Mouse (Mus musculus): ENCODE data around the gene Fam53b. TPM values are rescaled to one million over a fixed set of nuclear protein-coding genes. Genes with fewer than 3 reads are reported as not detected.

Gene Fam53b
- total and polyA plus RNA-seq, 2 experiments from 2014 or later: 5.8 to 15.4 TPM

DNA sequence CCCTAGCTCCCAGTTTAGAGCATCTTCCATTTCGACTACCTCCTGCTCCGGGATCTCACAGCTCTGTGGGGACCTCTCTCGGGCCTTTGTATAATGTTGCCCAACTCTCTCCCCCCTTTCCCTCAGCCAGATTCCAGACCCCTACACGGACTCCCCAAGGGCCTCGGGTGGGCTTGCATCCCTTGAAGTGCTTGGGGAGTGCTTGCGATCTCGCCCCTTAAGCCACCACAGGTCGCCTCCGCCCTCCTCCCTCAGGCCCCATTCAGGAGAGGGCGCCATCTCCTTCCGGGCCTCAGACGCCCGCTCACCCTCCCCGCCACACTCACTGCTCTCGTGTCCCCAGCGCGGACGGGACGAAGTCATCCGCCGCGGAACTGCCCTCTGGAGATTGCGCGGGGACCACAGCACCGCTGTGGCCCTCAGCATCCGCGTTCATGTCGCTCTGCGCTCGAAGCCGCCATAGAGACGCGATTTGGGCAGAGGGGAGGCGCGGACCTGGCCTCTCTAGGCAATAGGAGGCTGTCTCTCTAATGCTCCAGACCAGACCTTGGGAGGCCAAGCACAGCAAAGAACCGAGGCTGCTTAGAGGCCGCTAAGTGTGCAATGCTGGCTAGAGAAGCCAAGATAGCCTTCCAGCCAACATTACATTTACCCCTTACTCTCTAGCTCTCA is 38.6 kb upstream of the Fam53b start, which contains the start of gene Eef1akmt2:
TSS of gene Eef1akmt2 (minus strand) at position 501 of the 672 bp plus-strand sequence.
- DNase-seq: peak; percentile 92
- Histone ChIP-seq H3K27me3 (ENCODE audit: insufficient read depth, low read length) (no peaks in the 10 kb centered on the region), H3K9me3 (ENCODE audit: low read length) (no peaks in the 10 kb centered on the region), H3K4me3 (ENCODE audit: low read depth, low read length) (peak within 1 kb of the TSS; percentile 75), H3K27ac (ENCODE audit: low read depth, low read length) (peak within 1 kb of the TSS; percentile 99), H3K9ac (peak within 1 kb of the TSS; percentile 96), H3K4me2 (ENCODE audit: low read depth) (peak within 1 kb of the TSS; percentile 43), H3K4me1 (ENCODE audit: insufficient read depth) (peaks cover 15% of the 10 kb centered on the region; the same call in 1 of the 2 replicates), H3K36me3 (ENCODE audit: insufficient read depth) (peaks cover 17% of the 10 kb centered on the region)
- WGBS: under 1% methylated on average over 35 of the region's 37 CpGs
- ATAC-seq: peak; percentile 97
- TF ChIP-seq CTCF (IDR thresholded peaks at IDR 0.05; ENCODE audit: low read depth): peak; percentile 56

DNA sequence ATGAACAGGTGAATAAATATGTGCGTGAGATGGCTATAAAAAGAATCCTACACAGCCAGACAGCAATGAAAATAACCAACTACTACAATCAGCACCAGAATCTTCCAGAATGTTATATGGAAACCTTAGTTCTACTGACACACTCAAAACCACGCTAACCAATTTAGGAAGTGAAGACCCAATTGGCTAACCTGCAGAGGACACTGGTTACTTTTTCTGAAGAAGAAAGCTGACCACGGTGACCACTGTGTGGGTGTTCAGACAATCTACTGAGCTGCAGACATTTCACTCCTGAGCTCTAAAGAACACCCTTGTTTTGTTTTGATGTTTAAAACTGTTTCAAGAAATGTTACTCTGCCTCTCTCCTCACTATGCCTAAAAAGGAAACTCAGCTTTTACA is 29.5 kb upstream of the Fam53b start:
- DNase-seq: no peak
- Histone ChIP-seq H3K9ac (no peak overlapping the region), H3K4me3 (ENCODE audit: low read depth, low read length) (no peak overlapping the region), H3K27me3 (ENCODE audit: insufficient read depth, low read length) (no peaks in the 10 kb centered on the region), H3K4me2 (ENCODE audit: low read depth) (no peak overlapping the region), H3K27ac (ENCODE audit: low read depth, low read length) (no peak overlapping the region), H3K4me1 (ENCODE audit: insufficient read depth) (no peaks in the 10 kb centered on the region), H3K36me3 (ENCODE audit: insufficient read depth) (0 out of 2 replicates have a peak, but pooled peaks cover 9% of the 10 kb centered on the region), H3K9me3 (ENCODE audit: low read length) (no peaks in the 10 kb centered on the region)
- 94% methylated on average over 3 of the region's 3 CpGs for WGBS
- TF ChIP-seq CTCF (IDR thresholded peaks at IDR 0.05; ENCODE audit: low read depth): no peak
- ATAC-seq: no peak

DNA sequence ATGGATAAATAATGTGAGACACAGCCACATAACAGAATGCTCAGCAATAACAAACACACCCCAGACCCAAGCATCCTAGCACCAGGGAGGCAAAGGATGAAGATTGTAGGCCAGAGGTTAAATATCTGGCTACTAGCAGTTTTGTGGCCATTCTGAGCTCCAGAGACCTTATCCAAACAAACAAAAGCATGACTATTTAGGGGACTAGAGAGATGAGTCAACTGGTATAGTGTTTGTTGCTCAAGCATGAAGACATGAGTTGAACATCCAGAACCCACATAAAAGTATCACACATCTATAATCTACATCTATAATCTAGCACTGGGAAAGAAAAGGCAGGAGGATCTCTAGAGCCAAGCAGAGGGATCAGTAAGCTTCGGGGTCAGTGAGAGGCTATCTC is 28.8 kb upstream of the Fam53b start:
- H3K4me2 ChIP-seq (ENCODE audit: low read depth): no peak overlapping the region
- no peak for TF ChIP-seq CTCF (IDR thresholded peaks at IDR 0.05; ENCODE audit: low read depth)
- 97% methylated on average over 1 of the region's 1 CpGs for WGBS

DNA sequence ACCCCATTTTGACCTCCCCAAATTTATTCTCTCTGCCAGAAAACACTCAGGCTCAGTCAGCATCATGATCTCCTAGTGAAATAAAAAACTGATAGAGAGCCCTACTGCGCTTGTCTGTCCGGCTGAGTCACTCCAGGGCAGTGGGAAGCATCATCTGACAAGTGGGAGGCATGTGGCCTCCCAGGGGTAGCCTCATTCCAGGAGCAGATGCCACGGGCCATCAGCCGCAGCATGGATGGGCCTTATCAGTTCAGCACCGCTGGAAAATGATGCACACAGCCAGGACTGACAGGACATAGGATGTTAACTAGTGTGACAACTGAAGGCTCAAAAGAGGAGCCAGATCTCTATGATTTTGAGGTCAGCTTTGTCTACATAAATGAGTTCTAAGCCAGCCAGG is 27.6 kb upstream of the Fam53b start:
- ATAC-seq: no peak
- no peak for TF ChIP-seq CTCF (IDR thresholded peaks at IDR 0.05; ENCODE audit: low read depth)
- WGBS: 89% methylated on average over 5 of the region's 5 CpGs

More for the DNA sequence above, 28.8 kb upstream of the Fam53b start:
- ATAC-seq (no peak), DNase-seq (no peak)
- H3K9me3 ChIP-seq (ENCODE audit: low read length): no peaks in the 10 kb centered on the region
- no peaks in the 10 kb centered on the region for H3K4me1 ChIP-seq (ENCODE audit: insufficient read depth)
- H3K27me3 ChIP-seq (ENCODE audit: insufficient read depth, low read length): no peaks in the 10 kb centered on the region
- no peak overlapping the region for H3K9ac ChIP-seq
- H3K4me3 ChIP-seq (ENCODE audit: low read depth, low read length): no peak overlapping the region
- H3K27ac ChIP-seq (ENCODE audit: low read depth, low read length): no peak overlapping the region
- 0 out of 2 replicates have a peak, but pooled peaks cover 6% of the 10 kb centered on the region for H3K36me3 ChIP-seq (ENCODE audit: insufficient read depth)

DNA sequence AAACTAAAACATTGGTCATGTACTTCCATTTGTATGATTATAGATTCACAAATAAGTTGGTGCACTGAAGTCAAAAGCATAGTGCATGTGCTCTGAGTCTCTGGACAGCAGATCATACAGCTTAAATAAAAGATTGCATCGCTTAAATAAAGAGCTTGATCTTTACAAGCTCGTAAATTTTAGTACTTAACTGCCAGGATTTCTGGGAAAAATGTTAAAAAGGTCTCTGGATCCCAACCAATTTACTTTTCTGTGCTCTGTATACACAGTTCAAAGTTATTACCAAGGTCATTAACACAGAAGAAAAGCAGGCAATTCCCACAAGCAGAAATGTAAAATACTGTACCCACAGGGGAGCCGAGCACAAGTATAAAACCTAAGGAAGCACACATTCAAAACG is 17.3 kb upstream of the Fam53b start:
- peaks cover 21% of the 10 kb centered on the region for H3K36me3 ChIP-seq (ENCODE audit: insufficient read depth)
- no peaks in the 10 kb centered on the region for H3K27me3 ChIP-seq (ENCODE audit: insufficient read depth, low read length)
- WGBS: 44% methylated on average over 4 of the region's 4 CpGs
- ATAC-seq (no peak), DNase-seq (no peak)
- no peak overlapping the region for H3K4me3 ChIP-seq (ENCODE audit: low read depth, low read length)
- H3K9ac ChIP-seq: no peak overlapping the region
- no peaks in the 10 kb centered on the region for H3K4me1 ChIP-seq (ENCODE audit: insufficient read depth)
- no peak for TF ChIP-seq CTCF (IDR thresholded peaks at IDR 0.05; ENCODE audit: low read depth)
- no peak overlapping the region for H3K27ac ChIP-seq (ENCODE audit: low read depth, low read length)
- no peak overlapping the region for H3K4me2 ChIP-seq (ENCODE audit: low read depth)
- H3K9me3 ChIP-seq (ENCODE audit: low read length): no peaks in the 10 kb centered on the region

More for the DNA sequence above, 27.6 kb upstream of the Fam53b start:
- H3K36me3 ChIP-seq (ENCODE audit: insufficient read depth): peaks cover 10% of the 10 kb centered on the region
- H3K27ac ChIP-seq (ENCODE audit: low read depth, low read length): no peak overlapping the region
- H3K9ac ChIP-seq: no peak overlapping the region
- H3K4me3 ChIP-seq (ENCODE audit: low read depth, low read length): no peak overlapping the region
- no peaks in the 10 kb centered on the region for H3K4me1 ChIP-seq (ENCODE audit: insufficient read depth)
- no peaks in the 10 kb centered on the region for H3K27me3 ChIP-seq (ENCODE audit: insufficient read depth, low read length)
- no peak overlapping the region for H3K4me2 ChIP-seq (ENCODE audit: low read depth)
- no peak for DNase-seq
- H3K9me3 ChIP-seq (ENCODE audit: low read length): no peaks in the 10 kb centered on the region

DNA sequence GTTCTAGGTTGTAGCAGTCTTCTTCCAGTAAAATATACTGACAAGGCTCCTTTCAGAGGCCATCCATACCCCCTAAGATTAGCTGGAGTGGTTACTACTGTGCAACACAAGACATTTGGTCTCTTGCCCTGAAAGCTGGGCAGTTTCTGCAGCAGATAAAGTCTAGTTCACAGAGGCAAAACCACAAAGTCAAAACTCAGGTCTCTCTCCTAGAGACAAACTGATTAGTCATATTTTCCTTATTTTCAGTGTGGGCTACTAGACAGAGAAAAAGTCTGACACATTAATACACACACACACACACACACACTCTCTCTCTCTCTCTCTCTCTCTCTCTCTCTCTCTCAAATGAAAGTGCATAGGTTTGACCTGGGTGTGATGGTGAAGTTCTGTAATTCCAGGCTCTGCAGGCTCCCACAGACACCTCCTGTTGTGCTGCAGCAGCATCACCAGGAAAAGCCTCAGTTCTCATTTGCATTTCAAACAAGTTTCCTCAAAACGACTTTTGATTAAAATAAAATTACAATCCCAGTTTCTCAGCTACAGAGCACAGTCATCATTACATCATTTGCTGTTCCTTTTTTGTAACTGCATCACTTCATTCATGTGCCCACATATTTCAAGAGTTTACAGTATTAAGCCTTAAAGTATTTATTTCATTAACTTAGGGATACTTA is 10.8 kb upstream of the Fam53b start:
- H3K36me3 ChIP-seq (ENCODE audit: insufficient read depth): peaks cover 20% of the 10 kb centered on the region
- no peak for TF ChIP-seq CTCF (IDR thresholded peaks at IDR 0.05; ENCODE audit: low read depth)
- no peaks in the 10 kb centered on the region for H3K27me3 ChIP-seq (ENCODE audit: insufficient read depth, low read length)
- no peak overlapping the region for H3K27ac ChIP-seq (ENCODE audit: low read depth, low read length)
- no peaks in the 10 kb centered on the region for H3K4me1 ChIP-seq (ENCODE audit: insufficient read depth)
- no peak overlapping the region for H3K4me2 ChIP-seq (ENCODE audit: low read depth)
- WGBS: 14% methylated on average over 1 of the region's 1 CpGs
- H3K4me3 ChIP-seq (ENCODE audit: low read depth, low read length): no peak overlapping the region
- H3K9me3 ChIP-seq (ENCODE audit: low read length): no peaks in the 10 kb centered on the region
- ATAC-seq: no peak
- no peak overlapping the region for H3K9ac ChIP-seq
- no peak for DNase-seq

DNA sequence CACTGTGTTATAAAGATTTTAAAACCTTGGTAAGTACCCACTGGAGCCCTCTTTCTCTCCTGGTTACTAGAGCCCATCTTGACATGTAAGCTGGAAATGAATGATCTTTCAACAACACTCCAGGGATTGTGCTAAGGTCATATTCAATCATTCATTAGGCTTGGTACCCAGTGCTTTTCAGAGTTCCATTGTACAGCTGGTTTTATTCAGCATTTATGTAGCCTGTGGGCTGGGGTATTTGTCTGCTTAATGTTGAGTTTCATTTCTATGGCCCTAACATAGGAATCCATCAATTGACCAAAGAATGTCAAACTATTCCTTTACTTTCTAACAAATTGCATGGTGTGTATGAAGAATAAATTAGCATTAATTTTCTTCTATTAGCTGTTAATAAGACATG is 10.1 kb upstream of the Fam53b start:
- Histone ChIP-seq H3K36me3 (ENCODE audit: insufficient read depth) (peaks cover 20% of the 10 kb centered on the region), H3K4me3 (ENCODE audit: low read depth, low read length) (no peak overlapping the region), H3K4me2 (ENCODE audit: low read depth) (no peak overlapping the region), H3K4me1 (ENCODE audit: insufficient read depth) (no peaks in the 10 kb centered on the region), H3K27me3 (ENCODE audit: insufficient read depth, low read length) (no peaks in the 10 kb centered on the region), H3K27ac (ENCODE audit: low read depth, low read length) (no peak overlapping the region), H3K9me3 (ENCODE audit: low read length) (no peaks in the 10 kb centered on the region), H3K9ac (no peak overlapping the region)
- no peak for DNase-seq
- TF ChIP-seq CTCF (IDR thresholded peaks at IDR 0.05; ENCODE audit: low read depth): no peak
- ATAC-seq: no peak

Data from forebrain, postnatal 0 days (tissue).